Mouse (Mus musculus): ENCODE data around the gene Tmem151a. TPM values are rescaled to one million over a fixed set of nuclear protein-coding genes. Genes with fewer than 3 reads are reported as not detected.

The Tmem151a gene
- polyA plus RNA-seq, 1 experiment from 2014 or later, result 0.79 TPM

DNA sequence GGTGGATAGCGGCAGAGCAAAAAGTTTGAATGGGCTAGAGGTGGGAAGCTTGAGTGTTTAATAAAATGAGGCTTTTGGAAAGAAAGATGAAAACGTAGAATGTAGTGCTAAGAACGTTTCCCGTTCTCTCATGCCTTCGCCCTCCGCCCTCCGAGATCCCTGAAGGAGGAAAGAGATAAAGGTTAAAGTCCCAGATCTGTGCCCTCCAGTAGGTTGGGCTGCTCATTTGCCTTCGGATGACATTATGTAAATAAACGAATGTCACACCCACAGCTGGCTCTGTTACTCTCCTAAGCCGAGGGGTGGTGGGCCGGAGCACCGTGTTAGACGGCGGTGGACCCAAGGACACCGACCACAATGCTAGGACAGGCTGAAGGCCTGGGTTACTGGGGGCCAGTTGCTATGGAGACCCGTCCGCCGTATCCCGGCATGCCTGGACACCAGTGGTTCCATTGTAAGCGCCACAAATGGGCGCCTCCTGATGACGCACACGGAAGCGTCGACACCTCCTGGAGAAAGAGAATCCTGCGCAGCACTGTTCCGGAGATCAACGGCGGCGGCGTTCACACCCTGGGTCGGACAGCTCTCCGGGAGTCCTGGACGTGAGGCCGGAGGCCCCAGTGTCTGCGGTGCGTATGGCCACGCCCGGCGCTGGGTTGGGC is 44.3 kb downstream of the Tmem151a start, which contains the start of gene Brms1:
Gene Brms1, plus strand, starts transcription at position 493 of the 662 bp plus-strand sequence.
- DNase-seq, result peak; percentile 93
- Histone ChIP-seq H3K9ac (replicated peaks) (peak within 1 kb of the TSS; percentile 96), H3K4me3 (ENCODE audit: low read depth, low read length) (peak within 1 kb of the TSS; percentile 89), H3K36me3 (replicated peaks; ENCODE audit: insufficient read depth, low read length) (peaks cover 5% of the 10 kb centered on the region; the same call in 1 of the 2 replicates), H3K4me1 (ENCODE audit: insufficient read depth) (peaks cover 23% of the 10 kb centered on the region), H3K27ac (ENCODE audit: low read depth) (peak within 1 kb of the TSS; percentile 85), H3K9me3 (ENCODE audit: low read length) (no peaks in the 10 kb centered on the region), H3K4me2 (ENCODE audit: low read depth, low read length) (peak within 1 kb of the TSS; percentile 100), H3K27me3 (ENCODE audit: insufficient read depth, low read length) (0 out of 2 replicates have a peak, but pooled peaks cover 4% of the 10 kb centered on the region)
- TF ChIP-seq EP300 (IDR thresholded peaks at IDR 0.05; ENCODE audit: low read depth) (no peak), CTCF (IDR thresholded peaks at IDR 0.05; ENCODE audit: low read depth) (no peak)
- 4% methylated on average over 40 of the region's 40 CpGs for WGBS (ENCODE audit: insufficient replicate concordance)
- peak; percentile 84 for ATAC-seq

DNA sequence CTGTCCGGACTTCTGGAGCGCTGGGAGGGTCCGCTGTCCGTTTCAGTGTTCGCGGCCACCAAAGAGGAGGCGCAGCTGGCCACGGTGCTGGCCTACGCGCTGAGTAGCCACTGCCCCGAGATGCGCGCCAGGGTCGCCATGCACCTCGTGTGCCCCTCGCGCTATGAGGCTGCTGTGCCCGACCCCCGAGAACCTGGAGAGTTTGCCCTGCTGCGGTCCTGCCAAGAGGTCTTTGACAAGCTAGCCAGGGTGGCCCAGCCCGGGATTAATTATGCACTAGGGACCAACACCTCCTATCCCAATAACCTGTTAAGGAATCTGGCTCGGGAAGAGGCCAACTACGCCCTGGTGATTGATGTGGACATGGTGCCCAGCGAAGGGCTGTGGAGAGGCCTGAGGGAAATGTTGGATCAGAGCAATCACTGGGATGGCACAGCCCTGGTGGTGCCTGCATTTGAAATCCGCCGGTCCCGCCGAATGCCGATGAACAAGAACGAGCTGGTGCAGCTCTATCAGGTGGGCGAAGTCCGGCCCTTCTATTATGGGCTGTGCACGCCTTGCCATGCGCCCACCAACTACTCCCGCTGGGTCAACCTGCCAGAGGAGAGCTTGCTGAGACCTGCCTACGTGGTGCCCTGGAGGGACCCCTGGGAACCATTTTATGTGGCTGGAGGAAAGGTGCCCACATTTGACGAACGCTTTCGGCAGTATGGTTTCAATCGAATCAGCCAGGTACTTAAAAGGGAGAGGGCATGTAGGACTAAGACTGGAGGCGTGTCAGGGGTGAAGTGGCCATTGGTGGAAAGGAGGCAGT is 45.8 kb downstream of the Tmem151a start:
- WGBS (ENCODE audit: insufficient replicate concordance), result 21% methylated on average over 41 of the region's 41 CpGs
- 0 out of 2 replicates have a peak, but pooled peaks have one; percentile 14 for ATAC-seq
- H3K36me3 ChIP-seq (replicated peaks; ENCODE audit: insufficient read depth, low read length), result peaks cover 3% of the 10 kb centered on the region; the same call in 1 of the 2 replicates
- peaks cover 23% of the 10 kb centered on the region for H3K4me1 ChIP-seq (ENCODE audit: insufficient read depth)
- DNase-seq, result no peak
- H3K9ac ChIP-seq (replicated peaks), result peak overlapping the region; percentile 80
- 0 out of 2 replicates have a peak, but pooled peaks cover 4% of the 10 kb centered on the region for H3K27me3 ChIP-seq (ENCODE audit: insufficient read depth, low read length)
- H3K4me2 ChIP-seq (ENCODE audit: low read depth, low read length), result peak overlapping the region; percentile 100
- H3K27ac ChIP-seq (ENCODE audit: low read depth), result no peak overlapping the region
- no peak for TF ChIP-seq CTCF (IDR thresholded peaks at IDR 0.05; ENCODE audit: low read depth)
- no peak for TF ChIP-seq EP300 (IDR thresholded peaks at IDR 0.05; ENCODE audit: low read depth)
- peak overlapping the region; percentile 70 for H3K4me3 ChIP-seq (ENCODE audit: low read depth, low read length)
- no peaks in the 10 kb centered on the region for H3K9me3 ChIP-seq (ENCODE audit: low read length)

DNA sequence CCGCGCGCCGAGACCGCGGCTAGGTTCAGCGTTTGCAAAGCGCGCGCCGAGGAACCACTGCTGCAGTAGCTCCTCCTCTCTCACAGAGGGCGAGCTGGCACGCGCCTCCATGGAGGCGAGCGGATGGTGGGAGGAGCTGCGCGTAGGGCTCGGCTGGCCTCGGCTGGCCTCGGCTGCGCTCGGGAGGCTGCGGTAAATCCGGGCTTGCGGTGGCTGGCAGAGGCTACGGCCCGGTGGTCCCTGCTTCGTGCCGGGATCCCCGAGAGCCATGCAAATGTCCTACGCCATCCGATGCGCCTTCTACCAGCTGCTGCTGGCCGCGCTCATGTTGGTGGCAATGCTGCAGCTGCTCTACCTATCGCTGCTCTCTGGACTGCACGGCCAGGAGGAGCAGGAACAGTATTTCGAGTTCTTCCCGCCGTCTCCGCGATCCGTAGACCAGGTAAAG is 46.6 kb downstream of the Tmem151a start, which contains the start of the genes B4gat1 and AC124502.3:
Gene B4gat1, plus strand, starts transcription at position 118 of the 448 bp plus-strand sequence.
Gene AC124502.3, plus strand, starts transcription at position 183 of the 448 bp plus-strand sequence.
- H3K4me2 ChIP-seq (ENCODE audit: low read depth, low read length), result peak within 1 kb of the TSS; percentile 100
- H3K4me3 ChIP-seq (ENCODE audit: low read depth, low read length), result peak within 1 kb of the TSS; percentile 70
- H3K36me3 ChIP-seq (replicated peaks; ENCODE audit: insufficient read depth, low read length), result no peaks in the 10 kb centered on the region
- H3K4me1 ChIP-seq (ENCODE audit: insufficient read depth), result peaks cover 23% of the 10 kb centered on the region
- DNase-seq (peak; percentile 88), ATAC-seq (peak; percentile 81)
- WGBS (ENCODE audit: insufficient replicate concordance), result under 1% methylated on average over 41 of the region's 44 CpGs
- no peak within 1 kb of the TSS for H3K27ac ChIP-seq (ENCODE audit: low read depth)
- TF ChIP-seq EP300 (IDR thresholded peaks at IDR 0.05; ENCODE audit: low read depth) (no peak), CTCF (IDR thresholded peaks at IDR 0.05; ENCODE audit: low read depth) (peak; percentile 64)
- peak within 1 kb of the TSS; percentile 80 for H3K9ac ChIP-seq (replicated peaks)
- 0 out of 2 replicates have a peak, but pooled peaks cover 4% of the 10 kb centered on the region for H3K27me3 ChIP-seq (ENCODE audit: insufficient read depth, low read length)
- no peaks in the 10 kb centered on the region for H3K9me3 ChIP-seq (ENCODE audit: low read length)

DNA sequence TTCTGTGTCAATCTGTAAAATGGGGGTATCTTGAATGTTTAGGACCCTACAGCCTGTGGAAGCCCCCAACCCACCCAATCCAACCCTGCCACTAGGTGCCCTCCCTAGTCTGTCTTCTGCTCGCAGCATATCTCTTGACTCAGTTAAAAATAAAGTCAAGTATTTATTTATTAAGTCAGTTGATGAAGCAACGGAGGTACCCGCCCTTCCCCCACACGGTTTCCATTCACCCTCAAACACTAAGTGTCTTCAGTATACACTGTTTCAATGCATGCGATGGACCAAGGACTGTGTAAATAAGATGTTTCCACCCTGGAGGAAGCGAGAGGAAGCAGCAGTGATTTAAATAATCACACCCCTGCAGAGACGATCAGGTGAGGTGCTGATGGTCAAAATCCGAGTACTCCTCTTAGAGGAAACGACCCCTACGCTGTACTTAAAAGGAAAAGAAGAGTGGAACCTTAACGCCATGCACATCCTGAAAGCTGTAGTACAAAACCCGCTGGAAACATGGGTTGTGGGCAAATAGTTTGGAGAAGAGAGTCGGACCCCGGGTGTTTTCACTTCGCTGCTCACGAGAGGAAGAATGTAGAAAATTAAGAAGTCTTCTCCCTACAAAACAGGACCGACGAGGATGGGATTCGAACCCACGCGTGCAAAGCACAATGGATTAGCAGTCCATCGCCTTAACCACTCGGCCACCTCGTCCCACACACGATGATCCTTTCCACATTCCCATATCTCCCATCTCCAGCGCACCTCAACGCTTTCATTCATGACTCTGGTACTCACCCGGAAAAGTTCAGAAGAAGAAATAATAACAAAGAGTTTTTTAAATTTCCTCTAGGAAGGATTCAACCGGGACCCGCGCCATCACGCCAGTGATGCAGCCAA is 47.4 kb downstream of the Tmem151a start:
- peak overlapping the region; percentile 100 for H3K4me2 ChIP-seq (ENCODE audit: low read depth, low read length)
- H3K4me1 ChIP-seq (ENCODE audit: insufficient read depth), result peaks cover 23% of the 10 kb centered on the region
- peak overlapping the region; percentile 70 for H3K4me3 ChIP-seq (ENCODE audit: low read depth, low read length)
- H3K9ac ChIP-seq (replicated peaks), result peak overlapping the region; percentile 80
- peak; percentile 23 for ATAC-seq
- H3K36me3 ChIP-seq (replicated peaks; ENCODE audit: insufficient read depth, low read length), result no peaks in the 10 kb centered on the region
- 6% methylated on average over 32 of the region's 32 CpGs for WGBS (ENCODE audit: insufficient replicate concordance)
- peak; percentile 68 for DNase-seq
- no peak for TF ChIP-seq CTCF (IDR thresholded peaks at IDR 0.05; ENCODE audit: low read depth)
- no peak for TF ChIP-seq EP300 (IDR thresholded peaks at IDR 0.05; ENCODE audit: low read depth)
- H3K27ac ChIP-seq (ENCODE audit: low read depth), result no peak overlapping the region
- H3K9me3 ChIP-seq (ENCODE audit: low read length), result no peaks in the 10 kb centered on the region
- 0 out of 2 replicates have a peak, but pooled peaks cover 4% of the 10 kb centered on the region for H3K27me3 ChIP-seq (ENCODE audit: insufficient read depth, low read length)

DNA sequence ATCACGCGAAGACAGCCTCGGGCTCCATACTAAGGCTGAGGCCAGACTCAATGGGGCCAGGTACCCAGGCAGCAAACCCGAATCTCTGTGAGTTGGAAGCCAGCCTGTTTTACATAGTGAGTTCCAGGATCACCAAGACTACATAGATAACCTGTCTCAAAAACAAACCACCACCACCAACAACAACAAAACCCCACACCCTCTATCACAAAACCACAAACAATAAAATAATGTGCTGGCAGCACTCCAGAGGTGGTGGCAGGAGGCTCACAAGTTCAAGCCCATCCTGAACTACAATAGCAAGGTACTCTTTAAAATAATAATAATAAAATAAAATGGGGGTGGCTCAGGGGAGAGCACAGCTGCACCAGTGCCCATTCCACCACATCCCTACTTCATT is 48.8 kb downstream of the Tmem151a start:
- Histone ChIP-seq H3K36me3 (replicated peaks; ENCODE audit: insufficient read depth, low read length) (no peaks in the 10 kb centered on the region), H3K4me2 (ENCODE audit: low read depth, low read length) (no peak overlapping the region), H3K9me3 (ENCODE audit: low read length) (no peaks in the 10 kb centered on the region), H3K9ac (replicated peaks) (no peak overlapping the region), H3K27ac (ENCODE audit: low read depth) (no peak overlapping the region), H3K4me3 (ENCODE audit: low read depth, low read length) (no peak overlapping the region), H3K27me3 (ENCODE audit: insufficient read depth, low read length) (0 out of 2 replicates have a peak, but pooled peaks cover 4% of the 10 kb centered on the region), H3K4me1 (ENCODE audit: insufficient read depth) (peaks cover 17% of the 10 kb centered on the region)
- TF ChIP-seq EP300 (IDR thresholded peaks at IDR 0.05; ENCODE audit: low read depth) (no peak), CTCF (IDR thresholded peaks at IDR 0.05; ENCODE audit: low read depth) (no peak)
- 78% methylated on average over 4 of the region's 4 CpGs for WGBS (ENCODE audit: insufficient replicate concordance)
- DNase-seq (no peak), ATAC-seq (no peak)

Data from liver, postnatal 0 days (tissue).